9 mouse cellular contexts compared by ENCODE assay signal in the genomic region with DNA sequence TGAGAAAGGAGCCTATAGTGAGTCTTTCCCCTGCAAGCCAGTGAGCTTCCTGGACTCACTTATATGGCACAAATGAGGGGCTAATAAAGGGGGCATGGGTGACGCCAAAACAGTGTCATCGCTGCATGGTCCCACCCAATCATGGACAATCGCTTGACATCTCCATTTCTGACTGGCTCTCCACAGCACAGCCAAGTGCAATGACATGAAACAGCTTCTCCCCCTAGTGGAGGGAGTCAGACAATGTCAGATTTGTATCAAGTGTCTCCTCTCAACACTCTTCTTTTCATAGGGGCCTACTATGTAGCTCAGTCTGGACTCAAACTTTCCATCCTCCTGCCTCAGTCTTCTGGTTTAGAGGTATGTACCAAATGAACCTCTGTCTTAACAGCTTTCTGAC. TPM values are rescaled to one million over a fixed set of nuclear protein-coding genes. Genes with fewer than 3 reads are reported as not detected.
DNase-seq lines count a peak whose midpoint lies in the region; ATAC-seq lines count a peak whose summit lies in the region.
"Had no signal": no experiment of that assay in that cellular context is flagged by ENCODE, and none has a peak within 500 bp of the region (broad histone marks: within the 10 kb centered on the region; RNA-seq: fewer than 3 reads in every experiment).

No protein-coding gene starts in this region.

- no peak overlapping the region for H3K9ac ChIP-seq in hindbrain, embryonic 15.5 days
- no peak overlapping the region for H3K9ac ChIP-seq in midbrain, embryonic 16.5 days (ENCODE audit: low read depth, low read length)
- H3K9ac ChIP-seq: embryonic facial prominence, embryonic 15.5 days had no signal

- H3K4me2 ChIP-seq in hindbrain, embryonic 15.5 days = no peak overlapping the region
- H3K4me2 ChIP-seq in midbrain, embryonic 16.5 days (ENCODE audit: low read length) = no peak overlapping the region
- H3K4me2 ChIP-seq: embryonic facial prominence, embryonic 15.5 days had no signal

- peak; percentile 66 for ATAC-seq in hindbrain, embryonic 15.5 days (ENCODE audit: low FRiP score, low read depth)
- ATAC-seq in midbrain, embryonic 16.5 days = peak; percentile 77

- no peaks in the 10 kb centered on the region for H3K27me3 ChIP-seq in hindbrain, embryonic 15.5 days
- no peaks in the 10 kb centered on the region for H3K27me3 ChIP-seq in midbrain, embryonic 16.5 days (ENCODE audit: control insufficient read depth, insufficient read depth, low read depth, low read length)
- H3K27me3 ChIP-seq: embryonic facial prominence, embryonic 15.5 days had no signal

- intact Hi-C loops in left cerebral cortex, postnatal 36 days (cut with DNase I) = loop anchor here (10.0 kb wide), 1 partner anchor 1980 kb away; no protein-coding TSS in a partner anchor

- H3K4me3 ChIP-seq in hindbrain, embryonic 15.5 days = no peak overlapping the region
- H3K4me3 ChIP-seq in midbrain, embryonic 16.5 days (ENCODE audit: low read depth, low read length) = no peak overlapping the region
- H3K4me3 ChIP-seq: embryonic facial prominence, embryonic 15.5 days had no signal

- no peaks in the 10 kb centered on the region for H3K9me3 ChIP-seq in hindbrain, embryonic 15.5 days
- H3K9me3 ChIP-seq in midbrain, embryonic 16.5 days (replicated peaks; ENCODE audit: control insufficient read depth, low read length, poor library complexity, severe bottlenecking) = no peaks in the 10 kb centered on the region
- H3K9me3 ChIP-seq: embryonic facial prominence, embryonic 15.5 days had no signal

- DNase-seq in layer of hippocampus, adult 11-12 months (ENCODE audit: low spot score) = peak; percentile 71
- no peak for DNase-seq in layer of hippocampus, postnatal 25 days (ENCODE audit: extremely low spot score in 1 of 2, low spot score in 1 of 2)
- peak; percentile 20 for DNase-seq in MEL-GATA-1-ER (ENCODE audit: extremely low read depth, low read depth)
- DNase-seq in embryo, embryonic 11 days = peak; percentile 77
- peak; percentile 17 to 23 for DNase-seq in left cerebral cortex, postnatal 36 days (ENCODE audit: low spot score in 2 of 2)
- DNase-seq in ovary, postnatal 10 days (ENCODE audit: low spot score) = no peak

- no peaks in the 10 kb centered on the region for H3K4me1 ChIP-seq in hindbrain, embryonic 15.5 days (replicated peaks)
- H3K4me1 ChIP-seq in midbrain, embryonic 16.5 days (ENCODE audit: control insufficient read depth, insufficient read depth, low read length) = no peaks in the 10 kb centered on the region
- H3K4me1 ChIP-seq: embryonic facial prominence, embryonic 15.5 days had no signal

- H3K36me3 ChIP-seq in hindbrain, embryonic 15.5 days = peaks cover 47% of the 10 kb centered on the region
- H3K36me3 ChIP-seq in midbrain, embryonic 16.5 days (ENCODE audit: control insufficient read depth, insufficient read depth, low read length) = peaks cover 32% of the 10 kb centered on the region

- 59% methylated on average over 3 of the region's 3 CpGs for WGBS in hindbrain, embryonic 15.5 days
- 48% methylated on average over 3 of the region's 3 CpGs for WGBS in midbrain, embryonic 16.5 days

- H3K27ac ChIP-seq in hindbrain, embryonic 15.5 days (replicated peaks) = no peak overlapping the region
- no peak overlapping the region for H3K27ac ChIP-seq in midbrain, embryonic 16.5 days (ENCODE audit: low read length)
- H3K27ac ChIP-seq: embryonic facial prominence, embryonic 15.5 days had no signal

RNA-seq across cellular contexts. Expression of a gene that starts 17.9 kb away (rescaled TPM):
- 100 to 1,000 TPM in 1 of 2 experiments, 10 to 100 TPM in 1; 99.7 to 123 TPM for total RNA-seq in layer of hippocampus, postnatal 25 days (2021)
- 85.4 and 104 TPM in 2 replicates for polyA plus RNA-seq in hindbrain, embryonic 15.5 days (2015; fragmentation: Nextera tagmentation; extraction: Ambion mirVana)
- 100 to 1,000 TPM in 1 of 2 experiments, 10 to 100 TPM in 1; 96.4 to 119 TPM for total RNA-seq in left cerebral cortex, postnatal 36 days (2021)
- polyA plus RNA-seq in midbrain, embryonic 16.5 days (2015; fragmentation: Nextera tagmentation; extraction: Ambion mirVana) = 77.2 and 82.2 TPM in 2 replicates

RNA-seq across cellular contexts. Expression of a gene that starts 19.7 kb away (rescaled TPM):
- total RNA-seq in layer of hippocampus, postnatal 25 days (2021) = 10 to 100 TPM; 10.0 to 11.2 TPM
- 28.9 and 29.0 TPM in 2 replicates for polyA plus RNA-seq in hindbrain, embryonic 15.5 days (2015; fragmentation: Nextera tagmentation; extraction: Ambion mirVana)
- 10 to 100 TPM in 1 of 2 experiments, 1 to 10 TPM in 1; 8.4 to 10.4 TPM for total RNA-seq in left cerebral cortex, postnatal 36 days (2021)
- 29.9 and 31.9 TPM in 2 replicates for polyA plus RNA-seq in midbrain, embryonic 16.5 days (2015; fragmentation: Nextera tagmentation; extraction: Ambion mirVana)

Comparison
In these comparisons a context has a peak if more than half of its experiments do, and no peak if none do; other contexts are left out.
1. DNase-seq: peak in layer of hippocampus, adult 11-12 months (single experiment), MEL-GATA-1-ER (single experiment), embryo, embryonic 11 days (single experiment) and left cerebral cortex, postnatal 36 days (2 of 2); none in layer of hippocampus, postnatal 25 days (0 of 2) and ovary, postnatal 10 days (single experiment).